Mouse (Mus musculus) urinary bladder, adult 18-20 months (tissue): ENCODE measurements around the gene Lmtk2.
A peak's percentile ranks its signal among the peaks of the same experiment; 100 is the strongest.

Experiments used
- DNase-seq, 2 experiments: peaks; one replicate each; pipeline ENCODE4 v3.0.0; 2022; ENCODE audit warnings: low spot score in 2 of 2, mixed read lengths in 2 of 2

The Lmtk2 gene

DNA sequence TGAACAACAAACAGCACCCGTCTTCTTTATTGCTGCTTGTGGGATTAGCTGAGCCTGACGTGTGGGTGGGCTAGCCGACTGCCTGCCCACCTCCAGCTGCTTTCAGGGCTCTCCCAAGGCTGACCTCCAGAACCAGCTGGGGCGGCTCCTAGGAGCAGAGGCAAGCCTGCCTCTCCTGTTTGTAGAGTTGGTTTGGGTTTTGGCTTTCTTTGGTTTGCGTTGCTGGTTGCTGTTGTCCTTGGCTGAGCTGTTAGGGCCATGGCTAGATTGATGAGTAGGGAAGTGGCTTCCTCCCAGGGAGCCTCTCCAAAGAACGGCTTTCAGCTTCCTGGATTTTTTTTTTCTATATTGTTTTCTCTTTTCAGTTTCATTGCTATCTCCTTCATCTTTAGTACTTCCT, 78.0 kb downstream of the Lmtk2 start:
- DNase-seq: no peak

DNA sequence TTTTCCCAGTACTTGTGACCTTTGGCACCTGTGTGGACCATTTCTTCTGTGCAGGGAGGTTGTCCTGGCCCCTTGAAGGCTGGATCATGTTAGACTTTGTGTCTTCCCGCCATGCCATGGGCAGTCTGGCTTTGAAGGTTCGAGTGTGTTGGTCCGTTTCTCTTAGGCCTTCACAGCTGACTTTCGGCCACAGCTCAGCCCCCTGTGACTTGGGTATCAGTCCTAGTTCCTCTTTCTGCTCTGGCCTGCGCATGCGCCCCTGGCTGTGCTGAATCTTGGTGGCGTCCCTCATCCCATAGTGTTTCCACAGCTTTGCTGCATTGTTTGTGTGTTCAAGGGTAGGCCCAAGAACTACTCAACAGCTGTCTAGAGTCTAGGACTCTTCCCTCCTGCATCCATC, 81.0 kb downstream of the Lmtk2 start:
- no peak for DNase-seq

DNA sequence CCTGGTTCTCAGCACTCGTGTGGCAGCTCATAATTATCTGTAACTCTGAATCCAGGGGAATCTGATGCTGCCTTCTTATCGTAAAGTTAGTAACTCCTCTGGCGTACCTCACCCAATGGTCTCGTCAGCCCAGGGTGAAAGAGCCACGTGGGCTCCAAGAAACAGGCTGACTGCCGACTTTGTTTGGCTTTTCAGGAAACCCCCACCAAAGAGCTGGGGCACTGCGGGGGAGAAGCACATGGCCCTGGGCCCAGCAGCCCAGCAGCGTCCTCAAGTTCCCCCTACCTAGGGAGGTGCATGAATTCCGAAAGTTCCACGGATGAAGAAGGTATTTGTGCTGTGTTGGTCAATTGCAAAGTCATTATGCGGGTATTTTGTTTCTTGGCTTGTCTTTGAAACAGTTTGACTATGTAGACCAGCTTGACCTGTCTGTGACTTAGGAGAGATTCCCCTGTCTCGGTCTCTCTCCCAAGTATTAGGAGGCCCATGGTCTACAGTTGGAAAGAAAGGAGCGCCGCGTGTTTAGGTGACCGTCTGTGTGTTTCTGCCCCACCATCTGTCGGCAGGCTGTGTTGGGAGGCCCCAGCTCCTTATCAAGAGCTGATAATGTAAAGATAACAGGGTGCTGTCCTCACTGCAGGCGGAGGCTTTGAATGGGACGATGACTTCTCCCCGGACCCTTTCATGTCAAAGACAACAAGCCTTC, 82.5 kb downstream of the Lmtk2 start:
- no peak for DNase-seq

DNA sequence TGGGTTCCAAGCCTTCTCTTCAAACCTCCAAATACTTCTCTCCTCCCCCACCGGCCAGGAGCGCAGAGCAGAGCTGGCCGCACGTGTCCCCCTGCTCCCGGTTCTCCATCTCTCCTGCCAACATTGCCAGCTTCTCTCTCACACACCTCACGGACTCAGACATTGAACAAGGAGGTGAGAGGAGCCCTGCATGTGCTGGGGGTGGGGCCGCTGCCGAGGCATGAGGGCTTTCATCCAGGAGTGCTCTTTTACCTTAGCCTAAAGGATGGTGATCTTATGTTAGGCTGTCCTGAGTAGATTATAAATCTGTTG, 83.0 kb downstream of the Lmtk2 start:
- DNase-seq: no peak

DNA sequence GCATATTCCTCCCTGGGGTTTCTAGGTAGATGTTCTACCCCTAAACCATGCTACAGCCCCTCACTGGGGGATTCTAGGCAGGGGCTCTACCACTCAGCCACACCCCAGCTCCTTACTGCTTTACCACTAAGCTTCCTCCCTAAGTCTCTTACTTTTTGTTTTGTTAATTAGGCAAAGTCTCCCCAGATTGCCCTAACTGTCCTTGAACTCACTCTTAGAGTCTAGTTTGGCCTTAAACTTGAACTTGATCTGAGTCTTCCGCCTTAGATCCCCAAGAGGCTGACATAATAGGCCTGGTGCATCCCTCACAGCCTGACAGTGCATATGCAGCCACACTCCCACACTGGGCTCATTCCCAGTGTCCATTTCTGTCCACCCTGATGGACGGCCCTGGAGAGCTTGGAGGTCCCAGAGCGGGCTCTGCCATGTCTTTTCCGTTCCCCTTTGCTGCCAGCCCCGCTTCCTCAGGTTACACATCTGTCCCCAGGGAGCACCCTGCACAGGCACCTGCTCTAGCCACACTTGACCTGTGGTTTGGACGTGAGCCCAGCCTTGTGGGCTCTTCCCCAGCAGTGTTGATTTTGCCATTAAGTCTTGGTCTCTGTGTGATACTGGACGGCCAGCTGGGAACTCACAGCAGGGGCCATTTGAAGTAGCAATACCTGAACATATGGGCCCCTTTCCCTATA, 83.6 kb downstream of the Lmtk2 start:
- DNase-seq: no peak

DNA sequence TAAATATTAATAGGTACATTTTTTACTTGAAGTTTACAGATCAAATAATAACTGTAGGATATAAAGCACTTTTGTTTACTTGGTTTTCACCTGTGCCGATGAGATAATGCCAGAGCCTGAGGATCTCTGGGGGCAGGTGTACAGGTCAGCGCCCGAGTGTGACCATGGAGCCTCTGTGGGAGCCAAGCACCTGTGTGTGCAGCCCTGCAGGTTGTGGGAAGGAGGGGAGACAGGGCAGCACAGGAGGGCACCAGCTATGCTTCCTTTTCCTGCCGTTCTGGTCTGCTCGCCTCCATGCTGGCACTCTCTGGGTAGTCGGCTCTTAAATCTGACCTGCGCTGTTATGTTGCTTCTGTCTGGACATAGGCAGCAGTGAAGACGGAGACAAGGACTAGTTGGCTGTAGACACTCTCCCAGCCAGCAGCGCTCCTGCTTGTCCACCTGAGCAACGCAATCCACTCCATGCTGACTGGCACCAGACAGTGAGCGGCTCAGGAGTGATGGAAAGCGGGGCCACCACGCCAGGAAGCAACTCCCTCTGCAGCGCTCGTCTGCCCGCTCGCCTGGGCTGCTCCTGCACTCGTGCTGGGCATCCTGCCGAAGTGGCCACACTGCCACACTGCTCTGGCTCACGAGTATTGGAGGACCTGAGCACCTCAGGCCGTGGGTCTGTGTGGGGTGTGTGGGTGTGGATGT, 84.3 kb downstream of the Lmtk2 start:
- DNase-seq: no peak

DNA sequence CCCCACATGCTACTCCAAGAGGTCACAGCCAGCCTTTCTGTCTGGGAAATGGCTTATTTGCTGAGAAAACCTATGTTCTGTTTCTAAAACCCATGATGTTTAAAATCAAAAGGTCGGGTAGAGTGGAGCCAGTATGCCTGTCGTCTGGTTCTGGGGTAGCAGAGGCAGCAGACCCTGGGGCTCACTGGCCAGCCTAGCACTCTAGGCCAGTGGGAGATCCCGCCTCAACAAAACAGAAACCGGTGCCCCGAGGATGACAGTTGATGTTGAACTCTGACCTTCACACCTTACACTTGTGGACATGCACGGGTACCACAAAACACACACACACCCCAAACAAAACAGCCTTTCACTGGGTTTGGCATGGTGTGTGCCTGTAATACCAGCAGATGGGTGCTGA, 88.2 kb downstream of the Lmtk2 start:
- DNase-seq: no peak

DNA sequence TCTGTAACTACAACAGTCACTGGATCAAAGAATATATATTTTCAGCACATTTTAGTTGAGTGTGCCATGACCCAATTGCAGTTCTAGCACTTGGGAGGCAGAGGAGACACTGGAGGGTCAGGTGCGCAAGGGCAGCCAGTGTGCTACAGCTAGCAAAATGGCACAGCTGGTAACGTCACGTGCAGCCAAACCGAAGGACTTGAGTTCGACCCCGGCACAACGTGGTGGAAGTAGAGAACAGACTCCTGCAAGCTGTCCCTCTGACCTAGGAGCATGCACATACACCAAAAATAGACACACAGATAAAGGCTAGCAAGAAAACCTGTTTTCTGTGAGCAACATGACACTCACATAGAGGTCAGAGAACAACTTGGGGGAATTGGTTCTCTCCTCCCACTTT, 89.1 kb downstream of the Lmtk2 start:
- no peak for DNase-seq

DNA sequence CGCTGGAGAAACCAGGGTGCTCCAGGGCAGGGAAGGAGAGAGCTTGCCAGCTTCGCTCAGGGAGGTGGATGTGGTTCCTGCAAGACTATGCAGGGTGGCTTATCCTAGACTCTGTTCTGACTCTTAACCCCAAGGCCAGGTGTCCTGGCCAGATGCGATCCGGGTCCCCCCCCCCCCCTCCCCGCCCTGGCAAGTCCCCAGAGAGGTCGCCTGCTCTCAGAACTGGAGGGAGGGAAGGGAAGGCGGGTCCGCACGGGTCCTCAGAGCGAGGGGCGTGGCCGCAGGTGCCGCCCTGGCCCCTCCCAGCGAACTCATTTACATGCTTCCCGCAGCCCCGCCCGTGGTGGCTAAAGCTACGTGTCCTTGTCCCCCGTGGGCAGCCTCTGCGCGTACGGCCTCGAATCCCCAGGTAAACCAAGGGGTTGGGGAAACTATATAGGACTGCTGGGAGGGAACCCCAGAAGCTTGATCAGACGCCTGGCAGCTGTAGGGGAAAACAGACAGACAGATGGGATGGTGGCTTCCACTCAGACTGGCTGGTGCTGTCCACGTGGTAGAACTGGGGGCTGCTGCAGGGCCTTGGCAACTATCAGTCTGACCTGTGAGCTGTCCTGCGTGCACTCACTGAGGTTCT, 89.8 kb downstream of the Lmtk2 start, which contains the start of gene Bhlha15:
Gene Bhlha15 (plus strand): TSS at position 337 of the 634 bp plus-strand sequence.
- DNase-seq: peak in 1 of 2 experiments; percentile 54

DNA sequence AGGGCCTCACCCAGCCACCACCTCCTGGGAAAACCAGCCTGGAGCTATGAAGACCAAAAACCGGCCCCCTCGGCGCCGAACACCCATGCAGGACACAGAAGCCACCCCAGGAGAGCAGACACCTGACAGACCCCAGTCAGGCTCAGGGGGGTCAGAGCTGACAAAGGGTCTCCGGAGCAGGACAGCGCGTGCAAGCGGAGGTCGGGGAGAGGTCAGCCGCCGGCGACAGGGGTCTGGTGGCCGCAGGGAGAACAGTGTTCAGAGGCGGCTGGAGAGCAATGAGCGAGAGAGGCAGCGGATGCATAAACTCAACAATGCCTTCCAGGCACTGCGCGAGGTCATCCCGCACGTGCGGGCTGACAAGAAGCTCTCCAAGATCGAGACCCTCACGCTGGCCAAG, 90.8 kb downstream of the Lmtk2 start:
- no peak for DNase-seq

DNA sequence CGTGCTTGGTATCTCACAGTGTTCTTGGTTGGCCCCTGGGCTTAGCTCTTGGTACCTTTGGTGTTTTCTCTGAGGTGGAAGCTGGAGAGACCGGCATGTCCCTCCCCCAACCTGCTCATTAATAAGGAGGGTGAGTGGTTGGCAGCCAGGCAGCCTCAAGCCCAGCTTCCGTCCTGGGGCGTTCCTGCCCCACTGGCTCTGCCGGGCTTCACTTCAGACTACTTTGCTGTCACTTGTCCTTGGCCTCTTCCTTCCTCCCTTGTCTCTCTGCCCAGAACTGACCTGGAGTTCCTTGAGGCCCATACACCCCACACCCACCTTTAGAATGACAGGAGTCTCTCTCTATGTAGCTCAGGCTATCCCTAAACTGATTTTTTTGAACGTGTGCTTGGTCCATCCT, 92.4 kb downstream of the Lmtk2 start:
- no peak for DNase-seq

DNA sequence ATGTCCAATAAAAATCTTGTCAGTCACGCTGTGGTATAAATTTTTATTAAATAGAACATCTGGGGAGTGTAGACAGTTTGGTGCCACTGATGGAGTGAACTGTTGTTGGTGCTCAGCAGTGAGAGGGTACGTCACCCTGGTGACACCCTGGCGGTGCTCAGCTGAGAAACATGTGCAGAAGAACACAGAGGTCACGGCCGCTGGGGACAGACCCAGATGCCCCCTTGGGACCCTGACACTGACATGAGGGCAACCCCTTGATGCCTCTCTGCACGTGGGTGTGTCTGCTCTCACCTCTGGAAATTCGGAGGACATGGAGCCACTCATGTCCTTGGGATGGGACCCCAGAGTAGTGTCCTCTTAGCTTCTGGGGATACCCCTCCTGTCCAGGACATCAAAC, 94.2 kb downstream of the Lmtk2 start:
- DNase-seq: no peak

DNA sequence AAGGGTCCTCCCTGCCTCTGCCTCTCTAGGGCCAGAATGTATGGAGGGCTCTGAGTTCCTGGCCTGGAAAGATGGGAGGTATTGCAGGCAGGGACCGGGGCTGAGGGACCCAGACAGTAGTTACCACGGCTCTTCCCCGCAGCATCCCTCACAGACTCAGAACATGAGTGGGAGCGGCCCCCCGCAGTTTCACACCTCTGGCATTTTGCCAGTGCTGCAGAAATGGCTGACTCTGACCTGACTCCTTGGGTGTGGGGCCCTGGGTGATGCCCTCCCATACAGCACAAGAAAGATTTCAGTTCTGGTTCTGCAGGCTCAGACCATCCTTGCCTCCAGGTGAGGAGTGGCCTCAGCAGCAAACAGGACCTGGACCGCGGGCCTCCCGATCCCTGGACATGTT, 95.3 kb downstream of the Lmtk2 start:
- DNase-seq: no peak

DNA sequence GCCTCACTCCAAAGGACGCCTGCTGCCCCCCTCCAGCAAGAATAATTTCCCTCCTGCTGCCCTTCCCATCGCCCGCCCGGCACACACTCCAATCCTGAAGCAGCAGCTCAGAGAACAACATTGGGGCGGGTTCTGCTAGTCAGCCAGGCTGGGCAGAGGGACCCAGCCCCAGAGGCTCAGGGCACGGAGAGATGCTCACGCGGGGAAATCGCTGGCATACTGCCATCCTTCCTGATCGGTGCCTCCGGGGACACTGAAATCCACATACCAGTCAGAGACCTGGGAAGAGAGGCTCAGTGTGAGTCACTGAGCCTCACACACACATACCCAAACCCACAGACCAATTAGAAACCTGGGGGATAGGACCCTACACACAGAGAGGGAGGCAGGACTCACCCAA, 100.4 kb downstream of the Lmtk2 start:
- DNase-seq: no peak

DNA sequence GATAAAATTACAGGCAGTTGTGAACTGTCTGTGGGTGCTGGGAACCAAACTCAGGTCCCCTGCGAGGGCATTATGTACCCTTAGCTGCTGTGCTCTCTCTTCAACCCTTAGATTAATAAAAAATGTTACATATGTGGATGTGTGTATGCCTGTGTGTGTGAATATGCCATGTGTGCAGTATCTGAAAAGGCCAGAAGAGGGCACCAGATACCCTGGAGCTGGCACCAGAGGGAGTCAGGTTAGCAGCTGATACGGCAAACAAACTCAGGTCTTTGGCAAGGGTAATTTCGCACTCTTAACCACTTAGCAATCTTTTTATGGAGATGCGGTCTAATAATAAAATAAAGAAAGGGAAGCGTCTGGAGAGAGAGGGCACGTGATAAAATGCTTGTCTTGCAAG, 102.2 kb downstream of the Lmtk2 start:
- DNase-seq: no peak

DNA sequence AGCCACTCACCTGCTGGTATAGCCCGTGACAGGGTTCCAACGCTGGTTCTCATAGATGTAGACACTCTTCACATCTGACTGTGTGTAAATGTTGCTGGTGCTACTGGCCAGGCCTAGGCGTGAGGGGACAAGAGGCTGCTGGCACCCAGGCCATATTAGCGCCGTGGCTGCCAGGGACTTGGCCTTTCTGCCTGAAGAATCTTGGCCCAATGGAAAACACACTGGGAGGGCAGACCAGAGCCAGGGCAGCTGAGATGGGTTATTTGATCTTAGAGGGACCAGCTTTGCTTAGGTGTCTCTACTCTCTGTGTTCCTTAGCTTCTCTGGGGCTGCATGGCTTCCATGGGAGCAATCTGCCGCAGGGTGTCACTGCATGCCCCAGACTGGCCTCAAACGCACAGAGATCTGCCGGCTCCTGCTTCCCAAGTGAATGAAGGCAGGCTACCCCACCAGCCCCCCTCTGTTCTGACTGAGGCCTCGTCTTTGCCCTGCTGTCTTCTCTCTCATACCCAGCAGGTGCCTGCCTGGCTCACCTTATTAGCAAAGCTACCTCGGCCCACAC, 103.2 kb downstream of the Lmtk2 start:
- no peak for DNase-seq

DNA sequence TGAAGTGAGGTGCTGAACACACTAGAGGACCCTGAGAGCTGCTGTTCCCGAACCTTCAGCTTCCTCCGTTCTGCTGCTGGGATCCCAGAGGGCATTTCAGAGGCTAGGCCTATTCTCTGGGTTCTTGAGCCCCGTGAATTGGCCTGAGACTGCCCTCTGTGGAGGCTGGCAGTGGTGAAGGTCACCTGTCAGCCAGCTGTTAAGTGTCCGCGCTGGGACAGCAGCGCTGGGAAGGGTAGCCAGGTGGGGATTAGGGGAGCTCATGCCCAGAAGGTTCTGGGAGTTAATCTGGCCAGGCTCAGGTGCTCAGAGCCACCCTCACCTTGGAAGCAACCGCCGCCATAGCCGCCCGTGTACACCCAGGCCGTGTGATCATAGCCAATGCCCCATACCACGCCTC, 104.1 kb downstream of the Lmtk2 start:
- DNase-seq: no peak

DNA sequence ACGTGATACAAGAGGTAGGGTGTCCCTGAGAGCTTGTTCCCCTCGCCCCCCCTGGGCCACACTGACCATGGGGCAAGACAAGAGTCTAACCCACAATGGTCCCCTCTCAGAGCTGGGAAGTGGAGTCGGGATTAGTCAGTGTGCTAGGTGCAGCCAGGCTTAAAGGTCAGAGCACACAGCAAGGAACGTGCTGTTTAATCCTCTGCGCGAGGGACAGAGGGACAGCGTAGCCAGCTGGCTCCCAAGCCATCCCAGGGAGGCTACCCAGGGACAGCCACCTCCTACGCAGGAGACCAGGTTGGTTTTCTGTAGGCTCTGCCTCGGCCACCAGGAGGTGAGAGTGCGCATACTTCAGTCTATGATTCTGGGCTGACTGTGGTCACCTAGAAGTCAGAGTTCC, 104.7 kb downstream of the Lmtk2 start:
- no peak for DNase-seq

DNA sequence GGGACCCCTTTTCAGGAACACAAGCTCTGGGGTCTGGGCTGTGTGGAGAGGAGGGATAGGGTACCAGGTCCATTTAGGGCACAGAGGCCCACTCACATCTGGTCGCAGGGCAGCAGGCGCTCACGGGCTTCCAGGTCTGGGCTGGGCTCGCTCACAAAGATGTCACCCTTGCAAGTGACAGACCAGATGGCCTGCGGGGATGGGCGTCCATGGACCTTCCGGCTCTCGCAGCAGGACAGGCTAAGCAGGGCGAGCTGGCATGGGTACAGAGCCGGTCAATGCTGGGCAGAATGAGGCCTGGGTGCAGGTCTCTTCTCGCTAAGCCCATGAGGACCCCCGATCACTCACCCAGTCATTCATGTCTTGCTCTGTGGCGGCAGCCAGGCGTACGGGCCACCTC, 105.8 kb downstream of the Lmtk2 start:
- DNase-seq: no peak

DNA sequence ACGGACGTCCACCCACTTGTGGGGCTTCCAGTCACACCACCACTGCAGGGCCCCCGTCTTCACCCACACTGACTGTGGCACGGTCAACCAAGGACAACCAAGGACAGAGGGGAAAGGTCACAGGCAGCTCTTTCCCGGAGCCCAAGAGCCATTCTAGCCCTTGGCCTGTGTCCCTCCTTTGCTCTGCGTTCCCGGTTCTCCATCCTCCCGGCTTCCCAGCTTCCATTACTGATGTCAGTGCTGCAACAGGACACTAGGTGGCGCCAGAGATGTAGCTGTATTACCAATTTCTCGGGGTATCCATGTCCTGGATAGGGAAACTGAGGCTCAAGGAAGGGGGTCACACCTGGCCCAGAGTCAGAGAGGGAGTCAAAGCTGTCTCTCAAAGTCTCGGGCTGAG, 107.2 kb downstream of the Lmtk2 start:
- peak in 1 of 2 experiments; percentile 38 for DNase-seq

DNA sequence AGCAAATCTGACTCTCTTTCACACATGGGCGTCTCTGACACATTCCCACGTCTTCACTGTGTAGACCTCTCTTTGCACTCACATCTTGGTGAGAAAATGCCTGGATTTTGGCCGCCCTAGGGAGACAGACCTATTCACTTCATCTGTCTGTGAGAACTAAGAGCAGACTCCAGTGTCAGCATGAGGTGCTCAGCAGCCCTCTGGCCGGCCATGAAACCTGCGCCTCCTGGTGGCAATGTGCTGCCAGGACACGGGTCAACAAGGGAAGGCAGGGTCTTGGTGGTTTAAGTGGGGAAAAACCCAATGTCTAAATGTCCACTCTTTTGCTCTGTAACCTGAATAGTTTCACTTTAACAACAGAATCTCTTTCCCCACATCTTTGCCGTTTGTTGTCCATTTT, 114.2 kb downstream of the Lmtk2 start:
- DNase-seq: peak in 1 of 2 experiments; percentile 50

DNA sequence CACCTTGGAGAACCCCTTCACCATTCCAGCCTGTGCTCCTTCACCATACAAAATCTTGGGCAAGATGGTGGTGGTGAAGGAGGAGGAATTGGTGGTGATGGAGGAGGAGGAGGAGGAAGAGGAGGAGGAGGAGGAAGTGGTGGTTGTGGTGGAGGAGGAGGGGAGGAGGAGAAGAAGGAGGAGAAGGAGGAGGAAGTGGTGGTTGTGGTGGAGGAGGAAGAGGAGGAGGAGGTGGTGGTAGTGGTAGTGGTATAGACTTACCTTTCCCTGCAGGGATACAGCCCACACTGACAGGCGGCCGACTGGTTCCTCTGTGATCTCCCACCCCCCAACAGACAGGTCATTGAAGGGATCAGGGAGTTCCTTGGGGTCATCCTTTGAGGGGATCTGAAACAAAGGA, 115.8 kb downstream of the Lmtk2 start:
- no peak for DNase-seq
